Mouse (Mus musculus) cerebellum, adult 2 months (tissue): ENCODE measurements around the gene Il22ra2. TPM values are rescaled to one million over a fixed set of nuclear protein-coding genes. Genes with fewer than 3 reads are reported as not detected.

ENCODE experiments used
- DNase-seq, 2 experiments: peaks; one replicate each; pipeline ENCODE4 v3.0.0; 2021
- H3K27ac ChIP-seq: fragments of 200-500 bp; 2 replicates; pipeline ENCODE4 v1.5.1; 2012; ENCODE audit warnings: low read length, control low read depth, inconsistent platforms; ENCODE audit not compliant: insufficient read depth
- H3K27me3 ChIP-seq: fragments of 200-500 bp; 2 replicates; pipeline ENCODE4 v1.6.1; 2012; ENCODE audit warnings: inconsistent platforms, mild to moderate bottlenecking, low read length, moderate library complexity; ENCODE audit not compliant: control insufficient read depth, insufficient read depth
- H3K4me1 ChIP-seq: fragments of 200-500 bp; 2 replicates; pipeline ENCODE4 v1.6.1; 2011; ENCODE audit warnings: low read length; ENCODE audit not compliant: control insufficient read depth, insufficient read depth
- H3K4me3 ChIP-seq: fragments of 200-500 bp; replicated peaks from 2 replicates; pipeline ENCODE3; 2011; ENCODE audit warnings: mild to moderate bottlenecking, low read depth, low read length, control low read depth; ENCODE audit not compliant: insufficient read depth
- CTCF ChIP-seq: fragments of 200-500 bp; IDR thresholded peaks from 2 replicates; pipeline ENCODE4 v1.5.1; 2011; ENCODE audit warnings: low read depth, mild to moderate bottlenecking, control low read depth, low read length, moderate library complexity, borderline replicate concordance; ENCODE audit not compliant: insufficient read depth
- POLR2A ChIP-seq: fragments of 200-500 bp; IDR thresholded peaks from 2 replicates; pipeline ENCODE4 v1.6.1; 2011; ENCODE audit warnings: low read length, control low read depth, borderline replicate concordance; ENCODE audit not compliant: insufficient read depth
- WGBS: fragments of 180-500 bp; shearing (Covaris S2); methylation state at CpG from one replicate; pipeline ENCODE4 v1.1.7; 2018; 5-methylcytosine and 5-hydroxymethylcytosine counted together
- polyA plus RNA-seq: library from polyadenylated mRNA; depleted of rRNA; stranded (reverse); fragments of >200 nt; gene quantifications from 2 replicates; pipeline ENCODE4 v1.2.3, GENCODE M21; 2012

The Il22ra2 gene
- polyA plus RNA-seq, 1 experiment: not detected

GRCm38 (mm10) chr10:19609125-19609524, 12.7 kb upstream of the Il22ra2 start:
- DNase-seq: no peak
- H3K27me3 ChIP-seq: no peaks in the 10 kb centered on the region
- no peak overlapping the region for H3K4me3 ChIP-seq
- no peaks in the 10 kb centered on the region for H3K4me1 ChIP-seq
- WGBS: 46% methylated on average over 14 of the region's 14 CpGs
- H3K27ac ChIP-seq: no peak overlapping the region
- TF ChIP-seq CTCF: no peak
- TF ChIP-seq POLR2A: no peak

DNA sequence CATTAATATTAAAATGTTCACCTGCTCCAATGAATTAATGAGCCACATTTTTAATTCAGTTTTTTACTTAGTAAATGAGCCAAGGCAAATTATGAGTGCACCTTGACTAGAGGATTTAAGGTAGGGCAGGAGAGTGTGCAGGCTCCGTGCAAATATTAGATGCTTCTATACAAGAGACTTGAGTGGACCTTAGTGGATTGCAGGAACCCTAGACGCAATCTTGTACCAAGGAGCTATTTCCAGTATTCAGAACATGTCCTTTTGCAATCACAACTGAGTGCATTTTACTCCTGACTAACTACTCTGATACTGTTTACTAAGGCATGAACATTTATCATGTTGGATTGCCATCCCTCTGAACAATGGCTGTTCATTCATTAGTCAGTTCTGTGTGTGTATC, 10.2 kb upstream of the Il22ra2 start:
- H3K27me3 ChIP-seq: no peaks in the 10 kb centered on the region
- no peak overlapping the region for H3K27ac ChIP-seq
- 65% methylated on average over 2 of the region's 2 CpGs for WGBS
- no peak for TF ChIP-seq POLR2A
- TF ChIP-seq CTCF: no peak
- H3K4me3 ChIP-seq: no peak overlapping the region
- DNase-seq: no peak
- H3K4me1 ChIP-seq: no peaks in the 10 kb centered on the region

DNA sequence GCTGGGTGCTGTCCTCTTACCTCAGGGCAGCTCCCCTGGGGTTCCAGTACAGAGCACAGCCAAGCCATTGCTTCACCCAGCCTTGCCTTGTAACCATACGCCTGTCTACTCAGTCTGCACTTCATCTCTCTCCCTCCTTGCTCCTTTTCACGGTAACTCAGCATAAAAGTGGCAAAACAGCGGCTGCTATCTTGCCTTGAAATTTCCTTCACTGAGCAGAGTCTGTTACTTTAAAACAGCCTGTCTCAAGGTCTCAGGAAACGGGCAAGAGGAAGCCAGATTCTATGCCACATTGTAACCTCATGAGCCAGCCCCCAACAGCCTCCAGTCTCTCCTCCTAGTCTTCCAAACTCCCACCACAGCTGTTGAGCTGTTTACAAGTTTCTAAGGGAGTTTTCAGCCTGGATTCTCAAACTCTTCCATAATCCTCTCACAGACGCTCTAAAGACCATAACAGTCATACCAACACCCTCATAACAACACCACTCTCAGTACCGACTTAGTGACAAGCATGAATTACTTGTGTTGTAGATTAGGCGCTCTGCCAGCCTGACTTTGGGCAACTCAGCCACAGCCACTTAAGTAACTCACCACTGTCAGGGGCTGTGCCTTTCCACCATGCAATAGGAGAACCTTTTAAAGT, 8.6 kb upstream of the Il22ra2 start:
- 50% methylated on average over 7 of the region's 7 CpGs for WGBS
- Histone ChIP-seq H3K4me3 (no peak overlapping the region), H3K27me3 (no peaks in the 10 kb centered on the region), H3K27ac (no peak overlapping the region), H3K4me1 (no peaks in the 10 kb centered on the region)
- no peak for TF ChIP-seq CTCF
- no peak for TF ChIP-seq POLR2A
- DNase-seq: no peak

GRCm38 (mm10) chr10:19619736-19620135, 2.1 kb upstream of the Il22ra2 start:
- TF ChIP-seq POLR2A: no peak
- TF ChIP-seq CTCF: no peak
- no peaks in the 10 kb centered on the region for H3K4me1 ChIP-seq
- no peaks in the 10 kb centered on the region for H3K27me3 ChIP-seq
- no peak for DNase-seq
- H3K27ac ChIP-seq: no peak overlapping the region
- WGBS: 65% methylated on average over 5 of the region's 5 CpGs
- H3K4me3 ChIP-seq: no peak overlapping the region

DNA sequence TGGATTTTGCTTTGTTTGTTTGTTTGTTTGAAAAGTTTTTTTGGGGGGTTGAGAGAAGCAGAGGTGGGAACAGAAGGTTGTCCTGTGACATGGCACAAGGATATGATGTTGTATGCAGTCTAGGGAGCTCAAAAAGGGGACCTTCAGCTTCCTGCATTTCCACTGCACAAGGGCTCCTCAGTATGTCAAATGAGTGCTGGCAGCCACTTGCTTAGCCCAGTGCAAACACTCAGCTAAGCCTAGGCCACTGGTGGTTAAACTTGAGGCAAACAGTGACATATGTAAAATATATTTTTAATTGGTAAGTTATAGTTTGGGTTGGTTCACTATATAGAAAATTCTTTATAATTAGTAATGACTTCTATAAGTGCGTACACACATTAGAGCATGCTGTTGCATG, 2.8 kb downstream of the Il22ra2 start:
- H3K27me3 ChIP-seq: no peaks in the 10 kb centered on the region
- H3K4me3 ChIP-seq: no peak overlapping the region
- no peak for DNase-seq
- no peak for TF ChIP-seq POLR2A
- TF ChIP-seq CTCF: no peak
- 98% methylated on average over 1 of the region's 1 CpGs for WGBS
- no peak overlapping the region for H3K27ac ChIP-seq
- no peaks in the 10 kb centered on the region for H3K4me1 ChIP-seq

DNA sequence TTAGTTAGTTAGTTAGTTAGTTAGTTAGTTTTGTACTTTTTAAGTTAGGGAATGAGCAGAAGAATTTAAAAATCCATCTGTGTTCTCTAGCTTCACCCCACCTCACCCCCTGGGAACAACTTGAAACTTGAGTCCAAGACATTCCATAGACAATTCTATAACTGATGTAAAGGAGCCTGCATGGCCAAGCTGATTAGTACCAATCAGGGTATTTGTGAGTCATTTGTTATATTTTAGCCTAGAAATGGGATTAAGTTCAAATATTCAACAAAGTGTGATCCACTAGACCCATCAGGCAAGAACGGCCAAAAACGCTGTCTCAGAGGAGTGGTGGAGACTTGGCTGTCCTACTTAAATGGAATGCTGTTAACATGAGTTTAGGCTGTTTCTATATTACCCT, 5.5 kb downstream of the Il22ra2 start:
- H3K27me3 ChIP-seq: no peaks in the 10 kb centered on the region
- no peak overlapping the region for H3K4me3 ChIP-seq
- H3K27ac ChIP-seq: no peak overlapping the region
- no peaks in the 10 kb centered on the region for H3K4me1 ChIP-seq
- 90% methylated on average over 2 of the region's 2 CpGs for WGBS
- no peak for TF ChIP-seq CTCF
- no peak for TF ChIP-seq POLR2A
- DNase-seq: no peak

DNA sequence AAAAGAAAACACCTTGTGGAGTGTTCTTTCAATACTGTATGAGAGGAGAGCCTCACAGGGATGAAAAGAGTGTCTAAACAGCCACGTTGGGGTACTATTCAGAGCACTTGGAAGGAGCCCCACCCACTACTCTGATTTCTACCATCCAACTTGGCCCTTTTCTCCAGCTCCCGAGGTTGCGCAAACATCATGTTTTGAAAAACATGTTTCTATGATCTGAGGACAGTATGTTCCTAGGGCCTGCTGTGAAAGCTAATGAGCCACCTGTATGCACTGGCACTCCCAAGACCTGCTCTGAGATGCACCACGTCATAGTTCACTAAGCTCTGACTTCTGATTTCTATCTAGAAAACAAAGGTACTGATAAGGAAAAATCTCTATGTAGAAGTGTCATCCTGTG, 6.0 kb downstream of the Il22ra2 start:
- no peak overlapping the region for H3K4me3 ChIP-seq
- WGBS: 60% methylated on average over 4 of the region's 4 CpGs
- no peaks in the 10 kb centered on the region for H3K27me3 ChIP-seq
- TF ChIP-seq POLR2A (no peak), CTCF (no peak)
- no peaks in the 10 kb centered on the region for H3K4me1 ChIP-seq
- no peak for DNase-seq
- H3K27ac ChIP-seq: no peak overlapping the region

GRCm38 (mm10) chr10:19631616-19632195, 9.9 kb downstream of the Il22ra2 start:
- Histone ChIP-seq H3K27ac (no peak overlapping the region), H3K4me1 (no peaks in the 10 kb centered on the region), H3K4me3 (no peak overlapping the region), H3K27me3 (no peaks in the 10 kb centered on the region)
- TF ChIP-seq POLR2A (no peak), CTCF (no peak)
- 83% methylated on average over 13 of the region's 13 CpGs for WGBS
- no peak for DNase-seq
